Mouse (Mus musculus): ENCODE results near the gene Yap1.

Yap1 gene

GRCm38 (mm10) chr9:7978502-7978901 is 25.9 kb downstream of the Yap1 start:
- no peak for DNase-seq (ENCODE audit: extremely low read depth, low read depth, low spot score)

DNA sequence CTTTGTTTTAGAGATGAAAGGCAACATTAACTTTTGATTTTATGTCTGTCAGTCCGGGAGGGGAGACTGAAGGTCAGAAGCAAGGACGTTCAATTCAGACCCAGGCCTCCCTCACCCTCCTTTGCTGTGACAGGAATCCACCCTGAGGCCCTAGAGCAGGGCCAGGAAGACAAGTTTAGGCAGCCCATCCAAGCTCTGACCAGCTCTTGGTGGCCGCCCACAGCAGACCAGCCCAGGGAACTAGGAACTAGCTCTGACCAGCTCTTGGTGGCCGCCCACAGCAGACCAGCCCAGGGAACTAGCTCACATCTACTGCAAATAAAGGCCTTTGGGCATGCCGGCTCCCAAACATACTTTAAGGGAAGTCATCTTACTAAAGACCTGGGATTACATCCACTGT is 26.8 kb downstream of the Yap1 start:
- DNase-seq (ENCODE audit: extremely low read depth, low read depth, low spot score) = no peak

- no peak for DNase-seq (ENCODE audit: extremely low read depth, low read depth, low spot score)
Observed at GRCm38 (mm10) chr9:7971993-7972392, 32.4 kb downstream of the Yap1 start.

GRCm38 (mm10) chr9:7967980-7968379 is 36.4 kb downstream of the Yap1 start:
- DNase-seq (ENCODE audit: extremely low read depth, low read depth, low spot score) = no peak

- no peak for DNase-seq (ENCODE audit: extremely low read depth, low read depth, low spot score)
Observed at GRCm38 (mm10) chr9:7965590-7965989, 38.8 kb downstream of the Yap1 start.

DNA sequence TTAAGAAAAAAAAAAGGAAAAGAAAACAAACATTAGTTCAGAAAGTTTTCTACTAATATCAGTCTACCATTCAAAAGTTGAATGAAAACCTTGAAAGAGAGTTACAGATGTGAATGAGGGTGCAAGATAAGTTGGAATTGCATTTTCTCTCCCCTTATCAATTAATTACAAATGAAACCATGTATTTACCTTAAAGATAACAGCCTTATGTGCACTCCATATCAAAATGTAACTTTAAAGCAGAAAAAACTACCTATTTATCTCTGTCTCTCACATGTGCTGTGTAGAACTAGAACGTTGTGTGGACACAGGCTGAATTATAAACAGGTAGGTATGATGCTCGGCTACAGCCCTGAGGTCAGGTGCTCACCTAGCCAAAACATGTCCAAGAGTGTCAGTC is 40.5 kb downstream of the Yap1 start:
- DNase-seq (ENCODE audit: extremely low read depth, low read depth, low spot score) = no peak

DNA sequence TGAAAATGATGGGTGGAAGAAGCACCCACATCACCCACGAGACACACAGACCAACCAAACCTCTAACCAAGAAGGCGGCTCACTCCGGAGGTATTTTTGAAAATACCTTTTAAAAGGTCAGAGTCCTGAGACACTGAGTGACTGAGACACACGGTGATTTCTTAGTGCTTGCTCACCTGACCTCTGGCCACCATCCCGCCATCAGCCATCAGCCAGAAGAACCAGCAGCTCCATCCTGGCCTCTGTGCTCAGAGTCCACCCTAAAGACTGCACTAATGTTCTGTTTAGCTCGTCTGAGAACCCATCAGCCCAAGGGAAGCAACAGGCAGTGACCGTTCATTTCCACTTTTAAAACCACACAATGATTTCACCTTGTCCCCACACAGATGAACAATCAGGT is 41.5 kb downstream of the Yap1 start:
- no peak for DNase-seq (ENCODE audit: extremely low read depth, low read depth, low spot score)

- no peak for DNase-seq (ENCODE audit: extremely low read depth, low read depth, low spot score)
Observed at GRCm38 (mm10) chr9:7961366-7962160, 42.8 kb downstream of the Yap1 start.

DNA sequence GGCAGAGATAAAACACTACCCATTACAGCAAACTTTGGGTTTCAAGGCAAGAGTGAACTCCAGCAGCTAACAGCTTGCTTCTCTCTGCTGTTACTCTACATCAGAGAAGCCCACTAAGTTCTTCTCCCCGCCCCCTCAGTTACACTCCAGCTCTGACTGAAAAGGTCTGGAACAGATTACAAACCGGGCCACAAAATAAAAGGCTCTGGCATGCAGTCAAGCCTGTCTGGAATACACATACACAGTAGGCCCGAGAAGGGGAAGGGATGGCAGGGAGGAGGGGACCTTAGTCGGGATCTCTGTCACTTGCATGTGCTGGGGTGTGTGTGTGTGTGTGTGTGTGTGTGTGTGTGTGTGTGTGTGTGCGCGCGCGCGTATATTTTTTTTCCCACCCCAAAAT is 44.0 kb downstream of the Yap1 start:
- no peak for DNase-seq (ENCODE audit: extremely low read depth, low read depth, low spot score)

DNA sequence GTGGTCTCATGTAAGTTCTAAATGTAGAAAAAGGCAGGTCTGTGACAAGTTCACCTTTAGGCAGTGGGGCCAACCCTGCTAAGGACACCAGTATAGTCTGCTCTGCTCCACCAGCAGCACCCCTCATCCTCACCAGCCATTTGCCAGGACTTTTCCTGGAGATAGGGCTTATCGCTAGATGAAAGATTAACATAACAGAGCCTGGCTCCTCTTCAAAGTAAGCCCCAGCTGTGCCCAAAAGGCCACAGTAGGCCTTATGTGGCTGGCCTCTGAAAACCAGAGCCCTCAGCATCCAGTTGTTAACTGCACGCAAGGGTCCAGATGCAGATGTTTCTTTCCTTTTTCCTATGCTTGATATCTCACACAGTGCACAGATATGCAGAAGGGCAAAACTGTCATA is 45.1 kb downstream of the Yap1 start:
- no peak for DNase-seq (ENCODE audit: extremely low read depth, low read depth, low spot score)

GRCm38 (mm10) chr9:7958025-7958593 is 46.3 kb downstream of the Yap1 start:
- no peak for DNase-seq (ENCODE audit: extremely low read depth, low read depth, low spot score)

DNA sequence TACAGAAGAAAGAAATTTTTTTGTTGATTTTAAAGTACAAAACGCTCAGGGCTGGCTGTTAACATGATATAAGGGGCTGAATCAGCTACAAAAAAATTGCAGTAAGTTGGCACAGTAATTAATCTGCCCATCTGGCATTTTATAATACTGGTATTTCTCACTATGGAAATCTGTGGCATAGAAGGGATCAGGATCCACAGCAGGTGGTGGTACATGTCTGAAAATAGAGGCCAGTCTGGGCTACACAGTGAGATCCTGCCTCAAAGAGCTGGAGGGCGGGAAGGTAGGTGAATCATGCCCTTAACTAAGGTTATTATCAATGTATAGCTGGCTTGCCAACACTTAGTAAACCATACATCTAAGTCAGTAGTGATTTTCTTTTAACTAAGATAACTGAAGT is 47.0 kb downstream of the Yap1 start:
- no peak for DNase-seq (ENCODE audit: extremely low read depth, low read depth, low spot score)

- DNase-seq (ENCODE audit: extremely low read depth, low read depth, low spot score) = no peak
Observed at GRCm38 (mm10) chr9:7956400-7956799, 48.0 kb downstream of the Yap1 start.

- no peak for DNase-seq (ENCODE audit: extremely low read depth, low read depth, low spot score)
Observed at GRCm38 (mm10) chr9:7952886-7953285, 51.5 kb downstream of the Yap1 start.

GRCm38 (mm10) chr9:7950211-7950644 is 54.2 kb downstream of the Yap1 start:
- DNase-seq (ENCODE audit: extremely low read depth, low read depth, low spot score) = peak; percentile 26

DNA sequence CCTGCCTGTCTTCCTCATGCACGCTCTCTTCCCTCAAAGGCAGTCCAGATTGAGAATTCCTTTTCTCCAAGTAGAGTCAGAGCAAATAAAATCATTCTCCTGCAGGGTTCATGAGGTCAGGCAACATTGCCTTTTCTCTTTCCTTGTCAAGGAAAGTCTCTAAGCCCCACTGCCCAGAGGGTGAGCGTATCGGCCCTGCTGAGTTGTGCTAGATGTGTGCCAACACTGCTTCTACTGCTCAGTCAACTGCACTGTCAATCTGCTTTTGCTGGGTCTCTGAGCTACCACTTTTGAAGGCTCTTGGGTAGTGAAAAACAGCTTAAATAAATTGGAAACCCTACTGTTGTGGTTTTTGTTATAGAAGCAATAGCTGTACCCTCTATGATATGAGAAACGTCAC is 56.5 kb downstream of the Yap1 start:
- DNase-seq (ENCODE audit: extremely low read depth, low read depth, low spot score) = no peak

- no peak for DNase-seq (ENCODE audit: extremely low read depth, low read depth, low spot score)
Observed at GRCm38 (mm10) chr9:7943796-7944462, 60.5 kb downstream of the Yap1 start.

- DNase-seq (ENCODE audit: extremely low read depth, low read depth, low spot score) = no peak
Observed at GRCm38 (mm10) chr9:7942701-7943100, 61.7 kb downstream of the Yap1 start.

GRCm38 (mm10) chr9:7940075-7940474 is 64.3 kb downstream of the Yap1 start:
- DNase-seq (ENCODE audit: extremely low read depth, low read depth, low spot score) = no peak

DNA sequence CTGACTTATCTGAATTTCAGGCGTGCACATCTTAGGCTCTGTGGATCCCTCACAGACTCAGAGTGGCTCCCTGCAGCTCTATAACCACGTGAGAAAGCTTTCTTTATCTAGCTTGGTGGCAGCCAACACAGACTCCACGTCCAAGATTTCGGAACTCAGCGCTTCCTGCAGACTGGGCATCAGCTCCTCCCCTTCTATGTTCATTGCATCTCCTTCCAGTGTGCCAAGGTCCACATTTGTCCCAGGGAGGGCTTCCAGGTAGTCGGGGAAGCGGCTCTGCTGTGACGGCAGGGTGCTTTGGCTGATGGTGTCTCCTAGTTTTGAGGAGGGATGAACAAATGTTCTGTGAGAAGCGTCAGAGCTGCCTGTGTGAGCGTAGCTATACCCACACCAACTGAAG is 70.0 kb downstream of the Yap1 start:
- no peak for DNase-seq (ENCODE audit: extremely low read depth, low read depth, low spot score)

- no peak for DNase-seq (ENCODE audit: extremely low read depth, low read depth, low spot score)
Observed at GRCm38 (mm10) chr9:7929552-7929951, 74.8 kb downstream of the Yap1 start.

DNA sequence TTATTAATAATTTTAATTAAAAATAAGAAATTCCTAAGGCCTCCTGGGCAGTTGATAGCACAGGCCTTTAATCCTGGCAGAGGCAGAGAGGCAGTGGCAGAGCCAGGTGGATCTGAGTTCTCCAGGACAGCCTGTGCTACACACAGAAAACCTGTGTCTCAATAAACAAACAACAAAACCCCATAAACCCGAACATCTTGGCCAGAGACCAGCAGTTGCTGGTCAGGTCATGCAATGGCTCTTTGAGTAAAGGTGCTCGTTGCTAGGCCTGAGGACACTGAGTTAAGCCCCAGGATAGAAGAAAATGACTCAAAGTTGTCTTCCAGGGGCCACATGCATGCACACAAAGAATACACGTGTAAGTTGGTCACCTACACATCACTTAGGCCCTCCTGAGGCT is 75.5 kb downstream of the Yap1 start:
- DNase-seq (ENCODE audit: extremely low read depth, low read depth, low spot score) = no peak

Data from fat pad, adult 2 months (tissue).